Mouse (Mus musculus) spleen, adult 2 months (tissue): ENCODE measurements around the gene Tap1.

ENCODE experiments used
- CTCF ChIP-seq: fragments of 200-500 bp; IDR thresholded peaks from 2 replicates; pipeline ENCODE4 v1.5.1; 2011; ENCODE audit warnings: mild to moderate bottlenecking, inconsistent platforms; ENCODE audit not compliant: insufficient read depth, insufficient read length, insufficient replicate concordance; ENCODE audit errors: extremely low read depth
- POLR2A ChIP-seq: fragments of 200-500 bp; IDR thresholded peaks from 2 replicates; pipeline ENCODE4 v1.6.1; 2011; ENCODE audit warnings: low read depth, low read length, inconsistent platforms

DNA sequence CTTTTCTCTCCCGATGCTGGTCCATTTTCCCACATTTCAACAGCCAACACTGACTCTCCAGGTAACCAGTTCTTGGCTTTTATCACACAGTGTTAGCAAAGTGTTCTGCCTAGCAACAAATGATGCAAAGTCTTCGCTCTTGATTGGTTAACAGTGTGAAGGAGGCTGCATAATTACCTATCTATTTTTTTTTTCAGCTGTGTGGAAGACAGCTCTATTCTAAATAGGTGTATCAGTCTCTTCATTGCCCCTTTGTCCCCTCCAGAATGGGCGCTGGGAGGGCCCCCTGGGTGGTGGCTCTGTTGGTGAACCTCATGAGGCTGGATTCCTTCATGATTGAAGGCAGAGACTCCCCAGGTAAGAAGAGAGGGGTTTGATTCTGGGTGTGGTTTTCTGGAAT is 51.4 kb downstream of the Tap1 start, which contains the start of gene H2-Ob:
- TF ChIP-seq CTCF (no peak), POLR2A (0 out of 2 replicates have a peak, but pooled peaks have one; percentile 18)
